Mouse (Mus musculus): ENCODE results near the gene Olfr398.

The Olfr398 gene

DNA sequence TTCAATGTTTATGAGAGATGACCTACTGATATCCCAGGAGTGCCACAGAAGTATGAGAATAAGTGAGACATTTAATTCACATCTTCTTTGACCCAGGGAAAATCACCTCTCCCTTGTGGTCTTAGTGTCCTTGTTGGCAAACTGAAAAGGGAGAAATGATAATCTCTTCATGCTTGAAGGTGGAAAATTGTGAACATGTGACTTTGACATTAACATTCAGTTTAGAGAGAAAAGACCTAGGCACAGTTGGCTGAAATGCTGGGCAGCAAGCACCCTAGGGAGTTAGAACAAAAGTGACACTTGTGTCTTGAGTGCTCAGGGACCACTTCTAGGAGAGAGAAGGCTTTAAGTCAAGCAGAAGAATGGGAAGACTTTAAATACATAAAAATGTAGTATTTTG lies at the start of gene Olfr398:
Gene Olfr398, minus strand, starts transcription at position 101 of the 400 bp plus-strand sequence.
- no peak for DNase-seq (ENCODE audit: low spot score)

DNA sequence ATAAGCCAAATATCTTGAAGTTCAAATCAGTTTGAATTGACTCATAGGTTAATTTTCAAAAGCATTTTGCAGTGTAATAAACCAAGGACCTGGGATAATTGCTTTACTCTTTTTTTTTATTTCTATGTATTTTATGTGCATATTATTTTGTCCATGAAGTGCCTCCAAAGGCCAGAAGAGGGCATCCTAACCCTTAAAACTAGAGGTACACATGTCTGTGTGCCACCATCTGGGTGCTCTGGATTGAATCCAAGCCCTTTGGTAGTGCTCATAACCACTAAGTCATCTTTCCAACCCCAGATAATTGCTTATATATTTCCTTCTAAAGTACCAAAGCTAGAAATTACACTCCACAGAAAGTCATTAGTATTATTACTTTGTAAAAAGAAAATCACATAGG lies 2.9 kb upstream of the Olfr398 start:
- no peak for DNase-seq (ENCODE audit: low spot score)

DNA sequence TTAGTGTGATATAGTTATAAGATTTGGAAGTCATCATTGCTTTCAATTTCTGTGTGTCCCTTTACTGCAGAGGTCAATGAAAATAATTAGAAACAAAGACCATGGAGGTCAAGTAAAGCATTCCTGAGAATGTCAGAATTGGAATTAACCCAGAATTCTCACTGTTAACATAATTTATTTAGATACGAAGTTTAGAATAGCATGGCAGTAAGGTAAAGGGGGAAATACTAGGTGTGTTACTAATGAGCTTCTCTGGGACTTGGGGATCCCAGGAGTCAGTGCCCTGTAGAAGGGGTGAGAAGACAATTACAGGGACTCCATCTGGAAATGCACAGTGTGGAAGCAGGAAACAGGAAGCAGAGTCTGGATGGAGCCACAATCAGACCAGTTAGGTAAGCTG lies 29.7 kb downstream of the Olfr398 start, which contains the start of gene Olfr397:
Gene Olfr397, plus strand, starts transcription at position 301 of the 400 bp plus-strand sequence.
- no peak for DNase-seq (ENCODE audit: low spot score)

DNA sequence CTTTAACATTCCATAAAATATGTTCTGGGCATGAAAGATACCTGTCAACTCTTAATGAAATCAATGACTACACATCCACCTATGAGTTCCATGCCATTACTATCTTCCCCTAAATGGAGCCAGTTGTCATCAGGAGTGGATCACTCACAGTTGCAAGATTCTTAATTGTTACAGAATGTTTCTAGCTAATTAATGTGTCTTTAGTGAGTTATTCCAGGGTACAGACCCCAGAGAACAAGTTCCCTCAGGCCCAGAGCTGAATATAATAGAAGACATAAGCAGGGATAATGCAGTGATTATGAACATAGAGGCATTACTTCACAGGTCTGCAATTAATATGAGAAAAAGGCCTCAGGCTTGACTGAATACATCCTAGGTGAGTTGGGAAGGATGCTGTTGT lies 53.8 kb downstream of the Olfr398 start, which contains the start of gene Olfr23:
Gene Olfr23, plus strand, starts transcription at position 301 of the 400 bp plus-strand sequence.
- DNase-seq (ENCODE audit: low spot score), result no peak

Data from c-Kit-positive CD71-positive TER-119-positive erythroid progenitor cells, embryonic 14.5 days (primary cell).